Mouse (Mus musculus): ENCODE results near the gene Zcchc2.

The Zcchc2 gene

GRCm38 (mm10) chr1:106072071-106072440 lies 81.8 kb downstream of the Zcchc2 start:
- no peak for DNase-seq (ENCODE audit: low read depth)

DNA sequence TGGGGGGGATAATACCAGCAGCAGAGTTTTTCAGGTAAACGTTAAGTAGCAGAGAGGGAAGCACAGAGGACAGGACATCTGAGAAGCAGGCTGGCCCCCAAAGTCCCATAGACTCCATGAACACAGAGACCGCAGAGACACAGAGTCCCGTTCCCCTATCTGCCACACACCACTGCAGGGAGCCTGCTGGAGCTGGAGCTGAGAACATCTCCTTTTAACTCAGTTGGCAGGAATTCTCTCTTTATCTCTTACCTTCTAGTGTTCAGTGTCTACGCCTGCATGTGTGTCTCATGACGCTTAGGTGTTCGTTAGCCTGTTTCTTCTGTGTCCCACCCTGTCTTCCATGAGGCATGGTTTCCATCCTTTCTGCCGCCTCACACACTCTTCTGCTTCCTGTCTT lies 83.0 kb downstream of the Zcchc2 start:
- no peak for DNase-seq (ENCODE audit: low read depth)

- DNase-seq (ENCODE audit: low read depth): no peak
These were observed 83.9 kb downstream of the Zcchc2 start for GRCm38 (mm10) chr1:106074141-106074540.

- no peak for DNase-seq (ENCODE audit: low read depth)
These were observed 84.5 kb downstream of the Zcchc2 start for GRCm38 (mm10) chr1:106074656-106075055.

DNA sequence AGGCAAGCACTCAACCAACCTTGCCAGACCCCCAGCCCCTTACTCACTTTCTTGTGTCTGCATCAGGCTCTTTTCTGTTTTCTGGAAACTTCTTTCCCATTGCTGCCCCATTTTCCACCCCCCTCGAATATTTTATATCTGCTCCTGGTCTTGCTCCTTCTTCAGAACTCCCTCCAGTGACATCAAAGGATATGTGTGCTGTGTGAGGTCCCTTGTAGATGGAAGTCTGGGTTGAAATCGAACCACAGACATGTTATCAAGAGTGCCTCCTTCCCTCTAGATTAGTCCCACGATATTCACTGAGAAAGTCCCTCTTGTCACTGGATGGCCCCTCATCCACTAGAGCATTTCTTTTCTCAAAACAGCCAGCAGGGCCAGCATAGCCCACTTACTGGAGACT lies 86.4 kb downstream of the Zcchc2 start:
- no peak for DNase-seq (ENCODE audit: low read depth)

- DNase-seq (ENCODE audit: low read depth): no peak
These were observed 87.0 kb downstream of the Zcchc2 start for GRCm38 (mm10) chr1:106077166-106077565.

Data from induced T-regulatory cell, adult 2 months (primary cell).